Mouse (Mus musculus): Measurements from ENCODE around the gene Ssmem1. TPM values are rescaled to one million over a fixed set of nuclear protein-coding genes. Genes with fewer than 3 reads are reported as not detected.
A peak's percentile ranks its signal among the peaks of the same experiment; 100 is the strongest.

Gene Ssmem1
- total RNA-seq, 2 experiments from 2014 or later: 0.21 to 0.56 TPM

GRCm38 (mm10) chr6:30554092-30554491, 44.4 kb downstream of the Ssmem1 start:
- DNase-seq: no peak

- no peak for DNase-seq
Measured at GRCm38 (mm10) chr6:30554621-30555170, 45.0 kb downstream of the Ssmem1 start.

GRCm38 (mm10) chr6:30556080-30556479, 46.4 kb downstream of the Ssmem1 start:
- DNase-seq: peak; percentile 27

GRCm38 (mm10) chr6:30559726-30560125, 50.1 kb downstream of the Ssmem1 start:
- no peak for DNase-seq

GRCm38 (mm10) chr6:30562132-30562531, 52.5 kb downstream of the Ssmem1 start:
- no peak for DNase-seq

- no peak for DNase-seq
Measured at GRCm38 (mm10) chr6:30563575-30563974, 53.9 kb downstream of the Ssmem1 start.

GRCm38 (mm10) chr6:30564051-30564450, 54.4 kb downstream of the Ssmem1 start:
- DNase-seq: no peak

GRCm38 (mm10) chr6:30568069-30568468, 58.4 kb downstream of the Ssmem1 start, which contains the start of gene Cpa4:
TSS of gene Cpa4 (plus strand) at chr6:30568369.
- no peak for DNase-seq

GRCm38 (mm10) chr6:30569331-30569730, 59.7 kb downstream of the Ssmem1 start:
- no peak for DNase-seq

Other genes starting within 250 kb of the Ssmem1 start
- 10 to 100 TPM; 64.8 to 68.6 TPM for gene Ube2h, start 205.3 kb upstream of the Ssmem1 start, total RNA-seq (2021)
- 10 to 100 TPM; 15.8 to 19.4 TPM for gene Zc3hc1, start 118.8 kb upstream of the Ssmem1 start, total RNA-seq (2021)
- gene Klhdc10, start 108.0 kb upstream of the Ssmem1 start, total RNA-seq (2021): 10 to 100 TPM; 52.8 to 54.8 TPM
- 10 to 100 TPM; 10.5 to 12.1 TPM for gene Tmem209, start 66 bp upstream of the Ssmem1 start, total RNA-seq (2021)
- gene Cpa2, start 31.7 kb downstream of the Ssmem1 start, total RNA-seq (2021): 1 to 10 TPM; 1.2 to 1.6 TPM
- gene Cpa4, start 58.5 kb downstream of the Ssmem1 start, total RNA-seq (2021): 1 to 10 TPM in 1 of 2 experiments, under 1 TPM in 1; 0.80 to 1.2 TPM
- gene Cpa5, start 101.2 kb downstream of the Ssmem1 start, total RNA-seq (2021): under 1 TPM; 0.78 to 0.93 TPM
- under 1 TPM in 1 of 2 experiments, not detected in 1; 0.19 TPM for gene Cpa1, start 129.4 kb downstream of the Ssmem1 start, total RNA-seq (2021)
- gene Cep41, start 183.9 kb downstream of the Ssmem1 start, total RNA-seq (2021): 1 to 10 TPM; 3.4 to 3.7 TPM
- gene Mest, start 213.7 kb downstream of the Ssmem1 start, total RNA-seq (2021): 100 to 1,000 TPM; 211 to 268 TPM

Data from gastrocnemius, postnatal 10 days (tissue).